Mouse (Mus musculus): ENCODE results near the gene Sel1l3.
A peak's percentile ranks its signal among the peaks of the same experiment; 100 is the strongest.

The Sel1l3 gene

GRCm38 (mm10) chr5:53212782-53213710 is 681 bp downstream of the Sel1l3 start:
- DNase-seq: peak; percentile 68 to 81

- DNase-seq: no peak
These were observed 1.5 kb downstream of the Sel1l3 start for GRCm38 (mm10) chr5:53212087-53212781.

GRCm38 (mm10) chr5:53211241-53211640 is 2.5 kb downstream of the Sel1l3 start:
- DNase-seq: peak in 1 of 2 experiments; percentile 35

GRCm38 (mm10) chr5:53210481-53210880 is 3.2 kb downstream of the Sel1l3 start:
- no peak for DNase-seq

- no peak for DNase-seq
These were observed 4.0 kb downstream of the Sel1l3 start for GRCm38 (mm10) chr5:53209773-53210172.

GRCm38 (mm10) chr5:53208731-53209130 is 5.0 kb downstream of the Sel1l3 start:
- DNase-seq: peak in 1 of 2 experiments; percentile 36

- DNase-seq: no peak
These were observed 7.2 kb downstream of the Sel1l3 start for GRCm38 (mm10) chr5:53206575-53206974.

GRCm38 (mm10) chr5:53202748-53203147 is 11.0 kb downstream of the Sel1l3 start:
- DNase-seq: no peak

- DNase-seq: peak; percentile 79
These were observed 12.9 kb downstream of the Sel1l3 start for GRCm38 (mm10) chr5:53200825-53201224.

- DNase-seq: no peak
These were observed 15.3 kb downstream of the Sel1l3 start for GRCm38 (mm10) chr5:53198408-53198807.

- DNase-seq: peak; percentile 62 to 67
These were observed 17.2 kb downstream of the Sel1l3 start for GRCm38 (mm10) chr5:53196387-53197088.

GRCm38 (mm10) chr5:53194841-53195240 is 18.9 kb downstream of the Sel1l3 start:
- DNase-seq: no peak

GRCm38 (mm10) chr5:53194421-53194820 is 19.3 kb downstream of the Sel1l3 start:
- peak in 1 of 2 experiments; percentile 2 for DNase-seq

- DNase-seq: peak in 1 of 2 experiments; percentile 0
These were observed 20.4 kb downstream of the Sel1l3 start for GRCm38 (mm10) chr5:53193092-53194030.

- no peak for DNase-seq
These were observed 25.1 kb downstream of the Sel1l3 start for GRCm38 (mm10) chr5:53188608-53189007.

GRCm38 (mm10) chr5:53187245-53187644 is 26.5 kb downstream of the Sel1l3 start:
- peak in 1 of 2 experiments; percentile 55 for DNase-seq

GRCm38 (mm10) chr5:53185803-53186202 is 27.9 kb downstream of the Sel1l3 start:
- DNase-seq: no peak

- DNase-seq: no peak
These were observed 33.8 kb downstream of the Sel1l3 start for GRCm38 (mm10) chr5:53179965-53180364.

- DNase-seq: no peak
These were observed 37.0 kb downstream of the Sel1l3 start for GRCm38 (mm10) chr5:53176703-53177102.

- DNase-seq: peak; percentile 92 to 95
These were observed 37.7 kb downstream of the Sel1l3 start for GRCm38 (mm10) chr5:53176075-53176474.

- DNase-seq: no peak
These were observed 38.5 kb downstream of the Sel1l3 start for GRCm38 (mm10) chr5:53175195-53175594.

- no peak for DNase-seq
These were observed 39.3 kb downstream of the Sel1l3 start for GRCm38 (mm10) chr5:53174461-53174860.
